Mouse (Mus musculus): Measurements from ENCODE around the gene Ifitm2. TPM values are rescaled to one million over a fixed set of nuclear protein-coding genes. Genes with fewer than 3 reads are reported as not detected.

Ifitm2 gene
- polyA plus RNA-seq (2015; fragmentation: Nextera tagmentation; extraction: Ambion mirVana), result 384 and 401 TPM in 2 replicates

- peak within 1 kb of the TSS; percentile 77 for H3K27ac ChIP-seq (replicated peaks)
- H3K4me3 ChIP-seq (replicated peaks), result peak within 1 kb of the TSS; percentile 56
- WGBS (ENCODE audit: insufficient replicate concordance), result 13% methylated on average over 11 of the region's 11 CpGs
- 0 out of 2 replicates have a peak, but pooled peaks cover 4% of the 10 kb centered on the region for H3K36me3 ChIP-seq (replicated peaks)
- H3K9me3 ChIP-seq (replicated peaks), result no peaks in the 10 kb centered on the region
- H3K9ac ChIP-seq, result peak within 1 kb of the TSS; percentile 37; the same call in 1 of the 2 replicates
- H3K27me3 ChIP-seq, result no peaks in the 10 kb centered on the region
- H3K4me2 ChIP-seq, result peak within 1 kb of the TSS; percentile 65
- ATAC-seq (ENCODE audit: insufficient read depth), result peak; percentile 70
- H3K4me1 ChIP-seq (replicated peaks), result peaks cover 54% of the 10 kb centered on the region
Measured at GRCm38 (mm10) chr7:140955758-140956555, at the start of gene Ifitm2, which contains the start of gene Gm45717. TSS of gene Ifitm2 (minus strand) at chr7:140955987. TSS of gene Gm45717 (minus strand) at chr7:140955937.

GRCm38 (mm10) chr7:141003248-141004010 is 47.6 kb upstream of the Ifitm2 start:
- 59% methylated on average over 5 of the region's 5 CpGs for WGBS (ENCODE audit: insufficient replicate concordance)

GRCm38 (mm10) chr7:141000881-141001708 is 45.3 kb upstream of the Ifitm2 start:
- Histone ChIP-seq H3K9me3 (replicated peaks) (no peaks in the 10 kb centered on the region), H3K9ac (no peak overlapping the region), H3K4me3 (replicated peaks) (no peak overlapping the region), H3K27ac (replicated peaks) (no peak overlapping the region), H3K4me2 (no peak overlapping the region), H3K4me1 (replicated peaks) (0 out of 2 replicates have a peak, but pooled peaks cover 4% of the 10 kb centered on the region), H3K36me3 (replicated peaks) (no peaks in the 10 kb centered on the region), H3K27me3 (no peaks in the 10 kb centered on the region; the same call in 1 of the 2 replicates)
- ATAC-seq (ENCODE audit: insufficient read depth), result no peak
- WGBS (ENCODE audit: insufficient replicate concordance), result 68% methylated on average over 15 of the region's 15 CpGs

More at GRCm38 (mm10) chr7:141003248-141004010, 47.6 kb upstream of the Ifitm2 start:
- ATAC-seq (ENCODE audit: insufficient read depth), result no peak
- Histone ChIP-seq H3K4me2 (no peak overlapping the region), H3K4me3 (replicated peaks) (no peak overlapping the region), H3K4me1 (replicated peaks) (peaks cover 6% of the 10 kb centered on the region), H3K9ac (no peak overlapping the region), H3K27ac (replicated peaks) (no peak overlapping the region), H3K36me3 (replicated peaks) (no peaks in the 10 kb centered on the region), H3K27me3 (no peaks in the 10 kb centered on the region), H3K9me3 (replicated peaks) (no peaks in the 10 kb centered on the region)

- Histone ChIP-seq H3K27ac (replicated peaks) (peak overlapping the region; percentile 65), H3K9me3 (replicated peaks) (no peaks in the 10 kb centered on the region), H3K4me2 (peak overlapping the region; percentile 7; the same call in 1 of the 2 replicates)
Measured at GRCm38 (mm10) chr7:140998853-140999700, 43.3 kb upstream of the Ifitm2 start.

GRCm38 (mm10) chr7:140997817-140998216 is 42.0 kb upstream of the Ifitm2 start:
- no peaks in the 10 kb centered on the region; the same call in 1 of the 2 replicates for H3K27me3 ChIP-seq
- no peak overlapping the region for H3K27ac ChIP-seq (replicated peaks)
- no peak overlapping the region for H3K4me2 ChIP-seq
- 6% methylated on average over 1 of the region's 1 CpGs for WGBS (ENCODE audit: insufficient replicate concordance)
- no peak for ATAC-seq (ENCODE audit: insufficient read depth)
- H3K36me3 ChIP-seq (replicated peaks), result no peaks in the 10 kb centered on the region
- H3K4me3 ChIP-seq (replicated peaks), result no peak overlapping the region
- H3K9ac ChIP-seq, result no peak overlapping the region
- no peaks in the 10 kb centered on the region for H3K9me3 ChIP-seq (replicated peaks)
- 0 out of 2 replicates have a peak, but pooled peaks cover 4% of the 10 kb centered on the region for H3K4me1 ChIP-seq (replicated peaks)

More at GRCm38 (mm10) chr7:140998853-140999700, 43.3 kb upstream of the Ifitm2 start:
- Histone ChIP-seq H3K4me3 (replicated peaks) (peak overlapping the region; percentile 2; the same call in 1 of the 2 replicates), H3K4me1 (replicated peaks) (0 out of 2 replicates have a peak, but pooled peaks cover 4% of the 10 kb centered on the region), H3K27me3 (no peaks in the 10 kb centered on the region; the same call in 1 of the 2 replicates), H3K36me3 (replicated peaks) (no peaks in the 10 kb centered on the region), H3K9ac (no peak overlapping the region)
- no peak for ATAC-seq (ENCODE audit: insufficient read depth)
- WGBS (ENCODE audit: insufficient replicate concordance), result 50% methylated on average over 11 of the region's 11 CpGs

GRCm38 (mm10) chr7:140991117-140991689 is 35.4 kb upstream of the Ifitm2 start:
- H3K9me3 ChIP-seq (replicated peaks), result no peaks in the 10 kb centered on the region
- H3K27ac ChIP-seq (replicated peaks), result no peak overlapping the region
- no peaks in the 10 kb centered on the region for H3K36me3 ChIP-seq (replicated peaks)
- peaks cover 13% of the 10 kb centered on the region for H3K4me1 ChIP-seq (replicated peaks)
- no peak overlapping the region for H3K9ac ChIP-seq
- no peaks in the 10 kb centered on the region for H3K27me3 ChIP-seq
- no peak overlapping the region for H3K4me2 ChIP-seq
- H3K4me3 ChIP-seq (replicated peaks), result no peak overlapping the region
- ATAC-seq (ENCODE audit: insufficient read depth), result no peak
- 33% methylated on average over 14 of the region's 14 CpGs for WGBS (ENCODE audit: insufficient replicate concordance)

GRCm38 (mm10) chr7:140990622-140991021 is 34.8 kb upstream of the Ifitm2 start:
- H3K27me3 ChIP-seq, result no peaks in the 10 kb centered on the region
- H3K9ac ChIP-seq, result no peak overlapping the region
- no peaks in the 10 kb centered on the region for H3K9me3 ChIP-seq (replicated peaks)
- 28% methylated on average over 5 of the region's 5 CpGs for WGBS (ENCODE audit: insufficient replicate concordance)
- H3K36me3 ChIP-seq (replicated peaks), result no peaks in the 10 kb centered on the region
- no peak overlapping the region for H3K27ac ChIP-seq (replicated peaks)
- no peak overlapping the region for H3K4me2 ChIP-seq
- no peak for ATAC-seq (ENCODE audit: insufficient read depth)
- H3K4me1 ChIP-seq (replicated peaks), result peaks cover 13% of the 10 kb centered on the region
- no peak overlapping the region for H3K4me3 ChIP-seq (replicated peaks)

- no peak overlapping the region for H3K27ac ChIP-seq (replicated peaks)
- ATAC-seq (ENCODE audit: insufficient read depth), result no peak
- no peak overlapping the region for H3K9ac ChIP-seq
- no peaks in the 10 kb centered on the region for H3K27me3 ChIP-seq
- H3K4me2 ChIP-seq, result no peak overlapping the region
- H3K36me3 ChIP-seq (replicated peaks), result no peaks in the 10 kb centered on the region
- 29% methylated on average over 6 of the region's 6 CpGs for WGBS (ENCODE audit: insufficient replicate concordance)
- no peak overlapping the region for H3K4me3 ChIP-seq (replicated peaks)
- peaks cover 13% of the 10 kb centered on the region for H3K4me1 ChIP-seq (replicated peaks)
- no peaks in the 10 kb centered on the region for H3K9me3 ChIP-seq (replicated peaks)
Measured at GRCm38 (mm10) chr7:140990185-140990584, 34.4 kb upstream of the Ifitm2 start.

- no peaks in the 10 kb centered on the region for H3K27me3 ChIP-seq
- 52% methylated on average over 4 of the region's 4 CpGs for WGBS (ENCODE audit: insufficient replicate concordance)
- no peak overlapping the region for H3K27ac ChIP-seq (replicated peaks)
- H3K9me3 ChIP-seq (replicated peaks), result no peaks in the 10 kb centered on the region
- no peak for ATAC-seq (ENCODE audit: insufficient read depth)
- H3K4me1 ChIP-seq (replicated peaks), result peaks cover 13% of the 10 kb centered on the region
- H3K4me3 ChIP-seq (replicated peaks), result no peak overlapping the region
- no peak overlapping the region for H3K4me2 ChIP-seq
- no peak overlapping the region for H3K9ac ChIP-seq
- H3K36me3 ChIP-seq (replicated peaks), result no peaks in the 10 kb centered on the region
Measured at GRCm38 (mm10) chr7:140989022-140989421, 33.2 kb upstream of the Ifitm2 start.
